Mouse (Mus musculus) limb, embryonic 14.5 days (tissue): Measurements from ENCODE around the gene Mef2c. TPM values are rescaled to one million over a fixed set of nuclear protein-coding genes. Genes with fewer than 3 reads are reported as not detected.

Source experiments
- ATAC-seq: fragments of 200-750 bp; cut with Nextera tagmentation; 2 replicates; pipeline ENCODE4 v1.8.0; 2017; ENCODE audit warnings: low read depth, moderate number of reproducible peaks, moderate TSS enrichment; ENCODE audit not compliant: low FRiP score
- DNase-seq: peaks from one replicate; pipeline ENCODE4 v3.0.0-alpha.2; 2015; ENCODE audit warnings: low spot score
- H3K27ac ChIP-seq: fragments of 300-500 bp; sonication (generic); replicated peaks from 2 replicates; pipeline ENCODE4 v1.5.1; 2014; ENCODE audit warnings: low read depth, mild to moderate bottlenecking, low read length, moderate library complexity, mixed read lengths
- H3K27me3 ChIP-seq: fragments of 300-500 bp; sonication (generic); 2 replicates; pipeline ENCODE4 v1.6.1; 2014; ENCODE audit warnings: low read length, mixed read lengths; ENCODE audit not compliant: control insufficient read depth, insufficient read depth
- H3K36me3 ChIP-seq: fragments of 300-500 bp; sonication (generic); 2 replicates; pipeline ENCODE4 v1.6.1; 2014; ENCODE audit warnings: mild to moderate bottlenecking, low read length, moderate library complexity, mixed read lengths; ENCODE audit not compliant: control insufficient read depth, insufficient read depth
- H3K4me1 ChIP-seq: fragments of 300-500 bp; sonication (generic); 2 replicates; pipeline ENCODE4 v1.6.1; 2014; ENCODE audit warnings: antibody characterized with exemption, low read length, mixed read lengths; ENCODE audit not compliant: control insufficient read depth, insufficient read depth
- H3K4me2 ChIP-seq: fragments of 300-500 bp; sonication (generic); replicated peaks from 2 replicates; pipeline ENCODE4 v1.6.1; 2014; ENCODE audit warnings: low read depth, mild to moderate bottlenecking, low read length, moderate library complexity; ENCODE audit not compliant: severe bottlenecking
- H3K4me3 ChIP-seq: fragments of 300-500 bp; sonication (generic); replicated peaks from 2 replicates; pipeline ENCODE4 v1.5.1; 2014; ENCODE audit warnings: low read length
- H3K9ac ChIP-seq: fragments of 300-500 bp; sonication (generic); 2 replicates; pipeline ENCODE4 v1.6.1; 2014; ENCODE audit warnings: mild to moderate bottlenecking, low read depth, low read length, moderate library complexity; ENCODE audit not compliant: severe bottlenecking
- H3K9me3 ChIP-seq: fragments of 300-500 bp; sonication (generic); 2 replicates; pipeline ENCODE4 v1.6.1; 2016; ENCODE audit warnings: low read length; ENCODE audit not compliant: control insufficient read depth
- POLR2A ChIP-seq: fragments of 200-500 bp; IDR thresholded peaks from 2 replicates; pipeline ENCODE4 v1.8.0; 2012; ENCODE audit warnings: inconsistent platforms, mild to moderate bottlenecking, moderate library complexity, borderline replicate concordance; ENCODE audit not compliant: insufficient read depth, insufficient read length; ENCODE audit errors: extremely low read depth
- WGBS: fragments of 180-500 bp; shearing (Covaris S2); extraction: QIAGEN DNeasy Blood & Tissue Kit; methylation state at CpG from one replicate; pipeline ENCODE4 v1.1.7; 2014; 5-methylcytosine and 5-hydroxymethylcytosine counted together
- polyA plus RNA-seq, 2 experiments: library from polyadenylated mRNA; depleted of rRNA in 1 of 2; stranded (reverse) in 1 of 2; unstranded in 1 of 2; fragments of >200 nt; fragmentation: Nextera tagmentation in 1 of 2; extraction: Ambion mirVana in 1 of 2; gene quantifications; 2 replicates each; pipeline versions ENCODE4 v1.2.1 to v1.2.3; 2012 to 2014

Mef2c gene
- polyA plus RNA-seq, 2 experiments: 50.0 to 158 TPM

- 75% methylated on average over 7 of the region's 7 CpGs for WGBS
- no peak overlapping the region for H3K27ac ChIP-seq
- no peaks in the 10 kb centered on the region for H3K36me3 ChIP-seq
- H3K4me2 ChIP-seq: no peak overlapping the region
- ATAC-seq (no peak), DNase-seq (no peak)
- H3K9me3 ChIP-seq: no peaks in the 10 kb centered on the region; the same call in 1 of the 2 replicates
- H3K4me1 ChIP-seq: no peaks in the 10 kb centered on the region
- no peaks in the 10 kb centered on the region for H3K27me3 ChIP-seq
- TF ChIP-seq POLR2A: no peak
- no peak overlapping the region for H3K9ac ChIP-seq
- H3K4me3 ChIP-seq: no peak overlapping the region
These were observed 19.0 kb upstream of the Mef2c start for GRCm38 (mm10) chr13:83484721-83485369.

- Histone ChIP-seq H3K4me3 (no peak overlapping the region), H3K27me3 (no peaks in the 10 kb centered on the region), H3K36me3 (no peaks in the 10 kb centered on the region), H3K4me1 (no peaks in the 10 kb centered on the region), H3K9ac (no peak overlapping the region), H3K4me2 (no peak overlapping the region), H3K27ac (no peak overlapping the region), H3K9me3 (no peaks in the 10 kb centered on the region; the same call in 1 of the 2 replicates)
- ATAC-seq: no peak
- DNase-seq: no peak
- TF ChIP-seq POLR2A: no peak
- 43% methylated on average over 3 of the region's 3 CpGs for WGBS
These were observed 11.8 kb upstream of the Mef2c start for GRCm38 (mm10) chr13:83492051-83492450.

- H3K4me1 ChIP-seq: no peaks in the 10 kb centered on the region
- TF ChIP-seq POLR2A: no peak
- H3K4me2 ChIP-seq: no peak overlapping the region
- H3K27ac ChIP-seq: no peak overlapping the region
- WGBS: 83% methylated on average over 3 of the region's 3 CpGs
- no peak for DNase-seq
- H3K36me3 ChIP-seq: no peaks in the 10 kb centered on the region
- no peak for ATAC-seq
- no peaks in the 10 kb centered on the region for H3K27me3 ChIP-seq
- no peak overlapping the region for H3K9ac ChIP-seq
- no peak overlapping the region for H3K4me3 ChIP-seq
- H3K9me3 ChIP-seq: no peaks in the 10 kb centered on the region
These were observed 6.1 kb upstream of the Mef2c start for GRCm38 (mm10) chr13:83497708-83498107.

- Histone ChIP-seq H3K4me1 (no peaks in the 10 kb centered on the region), H3K27me3 (no peaks in the 10 kb centered on the region), H3K9me3 (no peaks in the 10 kb centered on the region), H3K4me3 (no peak overlapping the region), H3K4me2 (no peak overlapping the region), H3K9ac (no peak overlapping the region), H3K27ac (no peak overlapping the region), H3K36me3 (no peaks in the 10 kb centered on the region)
- ATAC-seq (no peak), DNase-seq (no peak)
- WGBS: 87% methylated on average over 4 of the region's 4 CpGs
- TF ChIP-seq POLR2A: no peak
These were observed 4.3 kb upstream of the Mef2c start for GRCm38 (mm10) chr13:83499526-83499925.

GRCm38 (mm10) chr13:83507687-83508086 is 3.9 kb downstream of the Mef2c start:
- ATAC-seq (no peak), DNase-seq (no peak)
- Histone ChIP-seq H3K4me3 (no peak overlapping the region), H3K36me3 (no peaks in the 10 kb centered on the region), H3K9me3 (no peaks in the 10 kb centered on the region), H3K4me2 (no peak overlapping the region), H3K27me3 (no peaks in the 10 kb centered on the region), H3K27ac (no peak overlapping the region), H3K9ac (no peak overlapping the region), H3K4me1 (no peaks in the 10 kb centered on the region)
- 90% methylated on average over 1 of the region's 1 CpGs for WGBS
- no peak for TF ChIP-seq POLR2A

- Histone ChIP-seq H3K4me1 (no peaks in the 10 kb centered on the region), H3K27me3 (no peaks in the 10 kb centered on the region), H3K27ac (no peak overlapping the region), H3K4me2 (no peak overlapping the region), H3K9ac (no peak overlapping the region), H3K9me3 (no peaks in the 10 kb centered on the region), H3K36me3 (no peaks in the 10 kb centered on the region), H3K4me3 (no peak overlapping the region)
- TF ChIP-seq POLR2A: no peak
- WGBS: 51% methylated on average over 4 of the region's 4 CpGs
- DNase-seq (no peak), ATAC-seq (no peak)
These were observed 11.2 kb downstream of the Mef2c start for GRCm38 (mm10) chr13:83515013-83515547.
